Mouse (Mus musculus) kidney, postnatal 25 days (tissue): ENCODE results near the gene Pdcd4.

Experiments used
- DNase-seq, 2 experiments: peaks; one replicate each; pipeline ENCODE4 v3.0.0; 2021; ENCODE audit warnings: mixed read lengths in 2 of 2

Gene Pdcd4

DNA sequence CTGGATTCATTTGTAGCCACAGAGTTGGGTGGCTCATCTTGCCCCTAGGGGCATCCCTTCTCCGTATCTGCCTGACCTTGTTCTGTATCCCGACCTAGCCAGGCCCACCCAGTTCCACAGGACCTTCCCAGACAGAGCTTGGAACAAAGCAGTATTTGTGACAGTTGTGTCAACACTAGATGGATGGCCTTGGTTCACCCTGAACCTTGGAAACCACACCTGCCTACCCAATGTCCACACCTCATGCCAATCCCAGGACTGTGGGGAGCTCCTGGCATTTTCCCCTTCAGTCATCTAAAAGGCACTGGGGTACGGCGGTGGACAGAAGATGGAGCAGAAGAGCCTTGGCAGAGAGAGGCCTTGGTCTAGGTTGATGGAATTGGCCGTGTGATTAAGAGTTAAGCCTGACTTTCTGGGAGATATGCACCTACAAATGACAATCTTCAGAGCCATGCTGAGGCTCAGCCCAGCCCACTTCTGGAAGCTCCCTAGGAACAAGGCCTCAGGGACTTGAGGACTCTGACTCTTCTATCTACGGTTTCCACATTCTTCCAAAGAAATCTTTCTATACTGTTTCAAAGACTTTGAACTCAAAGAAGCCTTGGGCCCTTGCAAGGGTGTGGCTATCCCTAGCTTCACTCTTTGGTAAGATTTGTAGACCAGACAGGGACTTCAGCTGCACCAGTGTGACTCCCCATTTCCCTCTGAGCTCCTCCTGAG, 18.9 kb upstream of the Pdcd4 start:
- DNase-seq: no peak

DNA sequence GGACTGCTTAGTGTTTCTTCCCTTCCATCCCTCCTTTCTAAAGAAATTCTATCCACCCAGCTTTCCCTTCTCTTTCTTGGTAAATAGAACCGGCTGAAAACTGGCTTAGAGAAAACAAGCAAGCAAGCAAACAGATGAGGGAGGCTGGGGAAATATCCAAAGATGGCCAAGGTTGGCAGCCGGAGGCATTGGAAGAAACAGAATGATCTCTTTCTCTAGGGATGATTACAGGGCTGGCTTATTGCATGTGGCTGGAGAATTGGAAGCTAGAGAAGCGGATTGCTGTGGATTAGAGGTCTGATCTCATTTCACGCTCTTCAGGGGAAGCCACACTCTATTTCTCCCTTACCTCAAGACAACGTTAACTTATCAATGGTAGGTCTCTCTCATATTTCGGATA, 16.8 kb upstream of the Pdcd4 start:
- no peak for DNase-seq

DNA sequence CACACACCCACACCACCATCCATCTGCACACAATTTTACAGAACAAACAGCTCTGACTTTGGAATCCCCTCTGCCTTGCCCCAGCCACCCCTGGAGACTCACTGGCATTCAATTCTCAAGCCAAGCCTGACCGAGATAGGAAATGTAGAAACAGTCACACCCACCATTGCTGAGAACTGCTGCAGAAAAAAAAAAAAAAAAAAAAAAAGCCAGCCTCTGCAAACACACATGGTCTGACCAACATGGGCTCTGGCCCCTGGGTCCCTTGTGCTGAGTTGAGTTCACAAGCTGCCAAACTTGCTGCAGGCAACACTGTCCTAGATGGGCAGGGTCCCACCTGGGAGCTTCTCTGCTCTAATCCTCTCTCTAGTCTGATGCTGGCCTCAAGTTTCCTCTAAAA, 14.3 kb upstream of the Pdcd4 start:
- DNase-seq: no peak

DNA sequence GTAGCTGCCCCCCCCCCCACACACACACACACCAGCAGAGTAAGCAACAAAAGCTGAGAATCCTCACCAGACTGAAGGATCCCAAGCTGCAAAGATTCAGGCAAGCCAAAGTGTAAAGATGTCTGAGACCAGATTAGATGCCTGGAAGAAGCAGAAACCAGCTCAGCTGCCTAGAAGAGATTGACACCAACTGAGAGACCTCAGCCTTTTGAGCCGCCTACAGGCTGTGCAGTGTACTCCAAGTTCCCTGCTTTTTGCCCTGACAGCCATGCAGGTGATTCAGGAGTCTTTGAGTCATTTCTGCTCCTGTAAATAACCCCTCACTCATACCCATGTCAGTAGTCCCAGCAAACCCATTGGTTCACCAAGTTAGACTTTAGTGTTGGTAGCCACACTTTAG, 11.6 kb upstream of the Pdcd4 start:
- DNase-seq: no peak

DNA sequence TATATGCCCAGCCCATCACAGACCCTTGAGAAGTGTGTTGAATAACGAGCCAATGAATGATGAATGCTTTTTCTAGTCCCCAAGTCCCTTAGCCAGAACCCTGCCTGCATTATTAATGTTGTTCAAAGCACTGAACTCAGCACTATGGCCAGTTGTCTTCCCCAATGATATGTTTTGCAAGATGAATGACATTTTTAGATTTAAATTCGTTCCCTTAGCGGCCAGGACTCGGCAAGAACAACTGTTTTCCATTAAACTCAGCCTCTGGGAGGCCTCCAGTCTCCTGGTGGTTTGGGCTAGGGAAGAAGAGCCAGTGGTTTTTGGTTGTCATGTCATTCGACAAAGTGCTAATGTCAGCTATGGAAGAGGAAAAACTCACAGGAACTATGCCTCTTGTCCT, 10.2 kb upstream of the Pdcd4 start:
- no peak for DNase-seq

DNA sequence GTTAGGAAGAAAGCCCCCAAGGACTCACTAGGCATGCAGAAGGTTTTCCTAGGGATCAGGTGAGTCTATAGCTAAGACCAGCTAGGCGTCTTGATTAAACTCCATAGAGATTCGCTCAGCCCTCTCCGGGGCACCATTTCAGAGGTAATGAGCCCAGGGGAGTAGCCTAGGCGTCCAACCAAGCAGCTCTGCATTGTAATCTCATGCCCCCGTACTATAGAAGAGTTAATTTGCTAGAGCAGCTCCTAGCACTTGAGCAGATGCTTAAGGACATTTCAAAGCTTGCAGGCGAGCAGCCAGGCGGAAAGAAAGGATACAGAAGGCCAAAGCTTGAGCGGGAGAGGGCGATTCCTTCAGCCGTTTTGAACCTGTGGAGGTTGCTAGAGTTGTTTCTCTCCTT, 6.6 kb upstream of the Pdcd4 start:
- DNase-seq: peak in 1 of 2 experiments; percentile 33

DNA sequence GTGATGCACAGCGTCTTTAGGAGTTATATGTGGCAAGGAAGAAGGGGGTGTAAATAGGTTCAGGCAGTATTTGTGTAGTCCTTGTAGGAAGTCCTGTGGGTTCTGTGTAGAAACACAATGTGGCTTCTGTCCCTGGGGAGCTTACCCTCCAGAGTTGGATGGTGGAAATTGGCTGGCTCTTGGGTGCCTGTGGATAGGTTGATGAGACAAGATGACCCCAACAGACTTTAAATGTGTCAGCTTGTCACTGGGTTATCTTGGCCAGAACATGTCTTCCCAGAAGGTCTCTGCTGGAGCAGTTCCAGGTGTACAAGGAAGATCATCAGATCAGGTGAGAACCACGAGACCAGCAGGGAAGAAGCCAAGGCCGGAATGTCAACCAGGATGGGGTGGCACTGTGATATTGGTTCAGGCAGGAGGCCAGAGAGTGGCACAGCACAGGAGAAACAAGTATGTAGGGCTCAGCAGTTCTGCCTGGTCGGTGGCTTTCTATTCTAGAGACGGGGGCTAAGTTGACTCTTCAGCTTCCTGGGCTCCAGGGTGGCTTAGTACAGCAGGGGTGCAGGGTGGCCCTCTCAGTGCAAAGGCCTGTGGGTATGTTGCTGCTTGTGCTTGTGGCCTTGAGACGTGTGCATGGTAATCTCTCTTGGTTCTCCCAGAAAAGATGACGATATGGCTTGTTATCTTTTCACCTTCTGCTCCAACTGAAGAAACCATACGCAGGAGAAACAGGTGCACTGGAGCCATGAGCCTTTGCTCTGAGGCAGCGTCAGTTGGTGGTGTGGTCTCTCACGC, 5.3 kb upstream of the Pdcd4 start:
- no peak for DNase-seq

DNA sequence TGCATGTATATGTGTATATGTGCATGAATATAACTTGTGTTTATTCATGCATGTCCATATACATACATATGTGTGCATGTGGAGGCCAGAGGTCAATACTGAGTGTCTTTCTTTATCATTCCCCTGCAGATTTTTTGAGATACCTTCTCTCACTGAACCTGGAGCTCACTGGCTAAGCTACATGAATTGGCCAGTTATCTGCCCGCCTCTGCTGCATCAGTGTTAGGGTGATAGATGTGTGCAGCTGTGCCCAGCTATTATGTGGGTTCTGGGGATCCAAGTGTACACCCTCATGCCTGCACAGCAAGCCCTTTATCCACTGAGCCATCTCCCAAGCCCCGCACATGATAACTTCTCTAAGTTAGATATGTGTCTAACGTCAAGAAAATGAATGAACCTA, 4.2 kb upstream of the Pdcd4 start:
- no peak for DNase-seq

DNA sequence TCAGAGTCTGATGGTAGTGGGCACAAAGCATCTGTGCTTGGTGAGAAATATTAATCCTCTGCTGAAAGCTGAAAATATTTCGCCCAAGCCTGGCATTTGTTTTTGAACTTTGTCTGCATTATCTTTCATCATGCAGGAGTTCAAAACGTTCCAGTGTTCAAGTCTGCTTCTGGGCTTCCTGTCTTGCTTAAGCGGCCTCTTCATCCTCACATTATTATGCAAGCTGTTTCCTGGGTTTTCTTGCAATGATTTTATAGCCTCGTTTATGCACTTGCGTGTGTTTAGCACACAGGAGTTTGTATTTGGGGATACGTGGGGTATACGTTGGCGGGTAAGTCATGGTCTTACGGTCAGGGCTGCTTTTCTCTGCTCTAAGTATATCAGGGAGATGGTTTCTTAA, 3.7 kb upstream of the Pdcd4 start:
- DNase-seq: no peak

DNA sequence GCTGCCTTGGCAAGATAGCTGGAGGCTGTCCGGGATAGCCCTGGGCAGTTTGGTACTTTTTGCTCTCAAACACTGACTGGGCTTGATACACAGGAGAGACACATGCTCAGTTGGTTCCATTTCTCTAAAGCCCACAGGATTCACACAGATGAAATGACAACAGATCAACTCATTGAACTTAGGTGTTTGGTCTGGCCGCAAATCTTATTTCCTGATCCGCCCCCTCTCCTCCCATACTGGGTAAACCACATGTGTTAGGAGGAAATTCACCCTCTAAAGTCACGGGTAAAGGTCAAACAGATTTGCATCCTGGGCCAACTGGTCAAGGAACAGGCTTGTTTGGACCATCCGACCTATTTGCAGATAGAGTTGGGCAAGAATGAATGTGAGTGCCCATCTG, 2.5 kb upstream of the Pdcd4 start:
- no peak for DNase-seq

DNA sequence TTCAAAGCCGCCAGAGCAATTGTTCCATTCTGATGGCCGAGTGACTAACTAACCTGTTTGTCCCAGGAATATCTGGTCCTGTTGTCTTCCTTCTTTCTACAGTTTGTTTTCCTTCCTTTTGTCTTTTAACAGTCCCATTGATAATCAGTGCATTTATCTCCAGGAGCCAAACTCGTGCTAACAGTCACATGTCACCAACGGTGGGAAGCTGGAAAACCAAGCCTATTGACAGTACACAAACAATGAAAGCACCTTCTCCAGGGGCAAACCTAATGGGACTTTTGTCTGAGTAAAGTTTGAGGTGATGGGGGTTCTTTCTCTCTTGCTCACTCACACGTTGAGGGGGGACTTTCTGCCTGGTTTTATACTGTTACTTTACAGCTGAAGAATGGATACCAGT, 1.8 kb upstream of the Pdcd4 start:
- no peak for DNase-seq

DNA sequence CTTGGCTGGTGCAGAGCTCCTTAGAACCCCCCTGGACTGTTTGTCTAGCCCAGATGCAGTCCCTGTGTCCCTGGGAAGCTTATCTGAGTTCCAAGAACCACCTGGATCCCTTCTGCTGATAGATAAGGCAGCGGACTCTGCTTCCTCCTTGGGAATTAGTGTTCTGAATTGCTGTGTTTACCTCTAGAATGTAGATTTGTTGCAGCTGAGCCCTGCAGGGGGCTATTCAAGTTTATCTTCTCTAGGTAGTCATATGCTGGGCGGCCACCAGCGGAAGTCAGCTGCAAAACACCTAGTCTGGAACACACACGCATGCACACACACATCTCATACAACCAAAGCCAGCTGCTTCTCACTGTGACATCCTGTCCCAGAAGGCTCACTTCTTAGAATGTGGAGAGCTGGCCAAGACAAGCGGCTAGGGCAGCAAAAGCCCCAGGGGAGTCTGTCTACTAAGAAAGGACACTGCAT, 1.2 kb upstream of the Pdcd4 start:
- peak in 1 of 2 experiments; percentile 8 for DNase-seq

DNA sequence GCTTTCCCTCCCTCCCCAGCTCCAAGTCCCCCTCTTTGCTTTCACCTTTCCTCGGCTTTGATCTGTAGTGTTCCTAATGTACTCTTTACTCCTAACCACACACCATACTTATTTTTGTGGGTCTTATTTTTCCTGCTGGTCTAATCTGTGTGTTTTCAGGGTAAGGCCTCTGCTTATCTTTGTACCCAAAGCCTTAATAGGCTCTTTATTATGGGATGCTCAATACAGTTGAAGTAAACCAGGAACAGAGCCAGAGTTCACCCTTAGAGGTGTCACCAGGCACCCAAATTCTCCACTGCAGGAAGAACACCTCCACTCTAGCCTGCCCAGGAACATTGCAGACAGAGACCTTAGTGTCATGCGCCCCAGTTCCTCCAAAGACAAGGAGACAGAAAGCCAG, 462 bp upstream of the Pdcd4 start:
- no peak for DNase-seq

DNA sequence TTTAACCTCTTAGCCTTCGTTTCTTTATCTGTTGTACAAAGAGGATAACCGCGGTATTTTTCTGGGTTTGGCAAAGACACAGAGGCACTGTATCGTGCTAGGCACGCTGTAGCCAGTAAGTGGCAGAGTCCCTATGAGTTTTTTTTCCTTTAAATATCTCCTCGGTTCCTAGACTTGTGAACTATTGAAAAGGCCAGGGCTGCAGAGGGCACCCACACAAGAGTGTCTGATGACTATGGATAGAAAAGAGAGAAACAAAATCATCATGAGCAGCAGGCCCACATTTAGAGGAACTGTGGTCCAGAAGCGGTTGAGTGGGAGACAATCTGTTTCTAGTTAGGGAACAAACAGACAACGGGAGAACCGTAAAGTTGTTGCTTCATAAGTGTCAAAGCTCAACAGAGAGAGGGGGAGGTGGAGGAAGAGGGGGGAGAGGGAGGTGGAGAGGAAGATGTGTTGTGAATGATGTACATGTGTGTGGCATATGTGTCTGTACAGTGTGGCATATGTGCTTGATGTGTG, 868 bp downstream of the Pdcd4 start:
- DNase-seq: no peak

DNA sequence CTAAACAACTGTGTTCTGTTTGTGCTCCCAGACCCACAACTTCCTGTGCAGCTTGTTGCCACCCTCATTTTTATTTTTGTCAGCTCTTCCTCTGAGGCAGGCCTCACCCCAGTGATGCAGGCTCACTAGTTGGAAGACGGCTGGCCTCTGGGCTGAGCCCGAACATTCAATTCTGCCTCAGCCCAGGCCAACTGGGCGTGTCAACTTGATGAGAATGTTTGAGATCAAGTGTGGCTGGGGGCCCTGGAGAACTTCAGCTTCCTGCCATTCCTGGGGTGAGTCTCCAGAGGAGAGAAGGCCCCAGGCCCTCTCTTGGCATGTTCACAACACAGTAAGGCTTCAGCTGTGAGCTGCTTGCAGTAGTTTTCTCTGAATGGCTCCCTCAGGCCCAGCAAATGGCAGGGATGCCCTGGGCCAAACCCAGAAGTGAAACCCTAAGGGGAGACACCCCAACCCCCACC, 1.7 kb downstream of the Pdcd4 start:
- no peak for DNase-seq

DNA sequence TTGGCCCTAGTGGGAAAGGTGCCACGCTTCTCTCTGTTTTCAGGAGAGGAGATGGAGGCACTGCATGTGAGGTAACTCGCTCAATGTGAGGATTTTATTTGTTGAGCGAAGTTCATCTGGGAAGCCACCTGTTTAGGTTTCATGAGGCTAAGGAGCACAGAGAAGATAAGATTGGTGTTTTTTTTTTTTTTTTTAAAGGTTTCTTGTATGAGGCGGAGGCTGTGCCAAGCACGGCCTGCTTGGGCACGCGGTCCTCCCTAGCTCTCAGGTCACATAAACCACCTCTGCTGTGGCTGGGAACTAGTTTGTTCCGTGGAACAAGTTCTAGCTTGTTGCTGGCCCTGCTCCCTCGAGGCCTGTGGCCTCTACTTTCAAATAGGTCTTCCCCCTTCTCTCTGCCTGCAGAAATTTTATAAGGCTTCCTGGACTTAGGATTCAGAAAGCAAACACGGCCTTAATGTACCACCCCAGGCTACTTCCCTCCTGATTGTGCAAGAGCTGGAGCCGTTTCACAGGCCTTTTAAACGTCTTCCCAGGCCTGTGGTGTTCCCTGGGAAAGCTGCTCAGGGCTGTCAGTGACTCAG, 2.6 kb downstream of the Pdcd4 start:
- DNase-seq: peak; percentile 27 to 73

DNA sequence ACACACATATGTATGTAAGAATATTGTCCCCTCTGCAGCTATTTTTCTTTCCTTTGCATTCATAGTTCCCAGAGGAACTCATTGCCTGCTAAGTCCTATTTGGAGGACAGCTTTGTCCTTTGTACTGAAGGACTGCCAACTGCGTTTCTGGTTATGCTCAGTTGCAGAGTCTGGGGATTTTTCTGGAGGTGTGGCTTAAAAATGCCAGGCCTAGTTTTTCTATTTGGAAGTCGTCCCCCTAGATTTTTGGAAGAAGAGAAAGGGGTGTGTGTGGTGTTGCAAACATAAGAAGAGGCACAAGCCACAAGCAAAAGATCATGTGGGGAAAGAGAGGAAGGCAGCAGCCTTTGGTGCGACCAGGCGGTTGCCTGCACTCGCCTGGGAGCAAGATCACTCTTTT, 6.0 kb downstream of the Pdcd4 start:
- no peak for DNase-seq

DNA sequence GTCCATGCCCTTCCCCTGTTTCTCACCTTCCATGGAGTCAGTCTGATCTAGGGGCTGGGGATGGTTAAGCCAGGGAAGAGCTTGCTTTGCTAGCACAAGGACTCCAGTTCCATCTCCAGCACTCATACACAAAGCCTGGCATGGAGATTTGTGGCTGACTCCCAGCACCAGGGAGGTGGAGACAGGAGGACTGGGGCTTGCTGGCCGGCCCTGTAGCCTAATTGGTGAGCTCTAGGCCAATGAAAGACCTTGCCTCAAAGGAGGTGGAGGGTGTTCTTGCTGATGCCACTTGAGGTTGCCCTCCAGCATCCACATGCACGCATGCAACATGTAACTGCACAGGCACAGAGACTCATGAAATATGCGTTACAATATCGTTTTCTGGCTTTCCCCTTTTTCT, 6.5 kb downstream of the Pdcd4 start:
- DNase-seq: no peak

DNA sequence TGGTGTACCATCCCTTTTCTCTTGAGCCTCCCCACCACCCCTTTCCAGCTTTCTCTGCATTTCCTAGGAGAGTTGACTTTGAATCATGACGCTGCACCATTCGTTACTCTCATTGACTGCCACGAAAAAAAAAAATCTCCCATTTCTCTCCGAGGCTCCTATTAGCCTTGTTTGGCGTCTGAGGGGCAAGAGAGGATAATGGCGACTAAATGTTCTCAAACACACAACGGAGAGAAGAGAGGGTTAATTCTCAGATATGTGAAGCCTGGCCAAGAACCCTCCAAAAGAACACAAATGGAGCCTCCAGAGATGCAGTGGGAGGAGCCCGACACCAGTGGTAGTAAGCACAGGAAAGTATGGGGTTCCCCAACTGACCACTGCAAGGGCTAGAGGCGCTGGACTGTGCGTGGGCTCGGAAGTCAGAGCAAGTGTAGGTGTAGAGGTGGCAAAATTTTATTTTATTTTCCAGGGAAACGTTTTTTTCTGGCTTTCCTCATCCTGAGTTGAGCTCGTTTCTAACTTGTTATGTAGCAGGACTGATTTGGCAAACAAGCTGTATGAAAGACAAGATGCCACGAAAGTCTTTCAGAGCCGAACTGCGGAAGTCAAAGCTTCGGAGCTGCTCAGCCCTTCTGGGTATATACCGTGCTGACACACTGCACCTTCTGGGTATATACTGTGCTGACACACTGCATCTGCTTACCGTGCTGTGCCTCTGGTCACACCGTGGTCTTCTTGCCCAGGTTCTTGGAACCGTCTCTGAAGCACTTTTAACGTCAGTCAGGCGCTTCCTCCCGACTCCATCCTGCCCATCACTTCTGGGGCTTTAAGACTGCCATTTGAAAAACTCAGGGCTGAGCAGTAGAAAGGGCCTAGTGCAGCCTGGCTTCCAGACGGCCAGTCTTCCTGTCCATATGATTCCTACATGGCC, 7.2 kb downstream of the Pdcd4 start:
- DNase-seq: no peak

DNA sequence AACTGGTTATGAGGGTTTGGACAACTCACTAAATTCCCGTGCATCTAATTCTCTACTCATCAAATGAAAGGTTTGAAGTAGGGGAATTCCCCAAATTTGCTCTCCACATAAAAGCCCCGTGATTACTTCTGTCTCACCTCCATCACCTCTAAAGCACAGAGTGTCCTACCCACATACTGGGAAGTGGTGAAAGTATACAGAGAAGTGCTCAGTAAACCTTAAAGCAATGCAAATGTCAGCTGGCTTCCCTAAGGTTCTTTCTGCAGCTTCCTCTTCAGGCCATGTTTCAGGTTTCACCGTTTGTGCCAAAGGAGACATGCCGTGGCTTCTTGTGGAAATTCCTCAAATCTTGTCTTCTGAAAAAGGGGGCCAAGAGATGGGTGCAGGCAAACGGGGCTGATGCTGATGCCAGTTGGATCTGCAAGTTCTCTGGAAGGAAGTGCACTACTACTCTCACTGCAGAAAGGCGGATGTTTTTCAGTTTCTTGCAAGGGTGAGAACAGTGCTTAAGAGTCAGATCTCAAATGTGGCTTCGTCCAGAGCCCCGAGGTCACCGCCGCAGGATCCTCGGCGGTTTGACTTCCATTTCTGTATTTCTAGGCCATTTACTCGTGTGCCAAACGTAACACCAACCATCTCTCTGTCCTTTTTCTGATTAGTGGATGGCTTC, 8.0 kb downstream of the Pdcd4 start:
- no peak for DNase-seq

DNA sequence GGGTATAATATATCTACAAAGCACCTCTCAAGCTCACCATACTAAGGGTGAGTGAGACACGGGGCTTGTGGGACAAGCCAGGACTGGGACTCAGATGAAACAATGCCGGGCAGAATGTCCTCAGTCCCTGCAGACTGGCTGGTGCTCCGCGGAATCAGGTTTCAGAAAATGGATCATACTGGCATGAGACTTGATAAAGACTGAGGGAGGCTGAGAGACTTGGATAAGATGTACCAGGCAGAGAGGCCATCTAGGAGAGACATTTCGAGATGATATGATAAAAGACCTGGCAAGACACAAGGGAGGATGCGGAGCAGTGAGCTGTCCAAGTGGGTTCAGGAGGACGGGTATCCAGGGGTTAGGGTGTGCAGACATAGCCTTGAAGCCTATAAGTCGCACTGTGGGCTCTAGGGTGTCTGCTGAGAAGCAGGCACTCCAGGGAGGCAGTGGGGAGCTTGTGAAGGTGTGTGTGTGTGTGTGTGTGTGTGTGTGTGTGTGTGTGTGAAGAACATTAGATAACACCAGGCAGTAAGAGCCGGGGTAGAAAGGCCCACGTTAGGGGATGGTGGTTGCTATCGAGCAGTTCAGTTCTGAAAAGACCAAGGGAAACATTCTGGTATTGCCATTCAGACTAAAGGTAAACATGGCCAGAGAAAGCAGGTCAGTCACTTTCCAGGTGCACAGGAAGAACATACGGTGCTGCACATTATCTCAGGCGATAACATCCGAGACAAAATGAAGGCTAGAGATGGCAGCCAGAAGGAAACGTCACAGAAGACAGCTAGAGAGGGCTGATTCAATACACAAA, 10.1 kb downstream of the Pdcd4 start:
- no peak for DNase-seq
